Mouse (Mus musculus): Measurements from ENCODE around the gene H2al1a. TPM values are rescaled to one million over a fixed set of nuclear protein-coding genes. Genes with fewer than 3 reads are reported as not detected.
"Not testable (repeated sequence)": the region's sequence is repeated elsewhere in the genome, so short reads cannot be mapped to it uniquely, and the experiment has no call there.

The H2al1a gene
- polyA plus RNA-seq, 1 experiment from 2014 or later = not detected

DNA sequence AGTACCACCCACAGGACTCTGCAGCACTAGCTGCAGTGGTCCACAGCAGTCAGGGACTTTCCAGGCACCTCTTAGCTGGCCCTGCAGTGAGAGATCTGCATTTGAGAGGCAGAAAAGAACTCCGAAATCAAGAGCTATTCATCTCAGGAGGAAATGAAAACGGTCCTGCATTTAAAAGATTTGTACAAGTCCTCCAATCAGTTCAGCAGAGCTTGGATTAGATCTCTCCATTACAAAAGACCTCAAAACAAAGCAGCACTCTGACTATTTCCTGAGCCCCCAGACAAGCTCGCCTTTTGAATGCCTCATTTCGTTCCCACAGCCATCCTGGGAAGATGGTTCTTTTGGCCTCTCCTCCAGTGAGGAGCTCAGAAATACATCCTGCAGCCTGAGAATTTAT is 9.8 kb upstream of the H2al1a start:
- 59% methylated on average over 4 of the region's 4 CpGs for WGBS
- no peaks in the 10 kb centered on the region for H3K9me3 ChIP-seq
- peaks cover 11% of the 10 kb centered on the region; the same call in 1 of the 2 replicates for H3K27me3 ChIP-seq
- no peak overlapping the region for H3K4me3 ChIP-seq
- no peak for ATAC-seq (ENCODE audit: low FRiP score)
- no peaks in the 10 kb centered on the region for H3K36me3 ChIP-seq
- H3K4me2 ChIP-seq = no peak overlapping the region
- no peaks in the 10 kb centered on the region for H3K4me1 ChIP-seq (replicated peaks)
- H3K27ac ChIP-seq = no peak overlapping the region
- no peak overlapping the region for H3K9ac ChIP-seq

DNA sequence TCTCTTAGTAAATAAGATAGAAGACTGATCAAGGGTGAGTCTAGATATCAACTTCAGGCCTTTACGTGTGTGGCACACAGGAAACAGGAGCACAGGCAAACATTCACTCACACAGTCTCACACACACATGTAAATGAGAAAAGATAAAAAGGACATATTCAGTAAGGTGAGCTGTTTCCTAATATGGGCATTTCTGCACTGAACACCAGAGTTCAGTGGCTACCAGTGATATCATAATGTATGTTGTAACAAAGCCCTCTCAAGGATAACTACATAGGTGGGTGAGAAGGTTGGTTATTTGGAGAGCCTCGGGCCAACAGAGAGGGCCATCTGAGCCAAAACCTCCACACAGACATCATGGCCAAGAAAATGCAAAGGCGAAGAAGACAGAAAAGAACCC is 3.1 kb downstream of the H2al1a start, which contains the start of gene H2al1b:
TSS of gene H2al1b (plus strand) at position 301 of the 400 bp plus-strand sequence.
- H3K4me1 ChIP-seq (replicated peaks); H3K27ac ChIP-seq; H3K36me3 ChIP-seq; H3K9ac ChIP-seq; H3K4me3 ChIP-seq; H3K9me3 ChIP-seq; H3K4me2 ChIP-seq; ATAC-seq (ENCODE audit: low FRiP score); H3K27me3 ChIP-seq: not testable (repeated sequence)
- 89% methylated on average over 1 of the region's 3 CpGs for WGBS

DNA sequence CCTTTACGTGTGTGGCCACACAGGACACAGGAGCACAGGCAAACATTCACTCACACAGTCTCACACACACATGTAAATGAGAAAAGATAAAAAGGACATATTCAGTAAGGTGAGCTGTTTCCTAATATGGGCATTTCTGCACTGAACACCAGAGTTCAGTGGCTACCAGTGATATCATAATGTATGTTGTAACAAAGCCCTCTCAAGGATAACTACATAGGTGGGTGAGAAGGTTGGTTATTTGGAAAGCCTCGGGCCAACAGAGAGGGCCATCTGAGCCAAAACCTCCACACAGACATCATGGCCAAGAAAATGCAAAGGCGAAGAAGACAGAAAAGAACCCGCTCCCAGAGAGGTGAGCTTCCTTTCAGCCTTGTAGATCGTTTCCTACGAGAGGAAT is 6.3 kb downstream of the H2al1a start, which contains the start of gene H2al1c:
TSS of gene H2al1c (plus strand) at position 301 of the 400 bp plus-strand sequence.
- not testable (repeated sequence) for ATAC-seq (ENCODE audit: low FRiP score); H3K4me3 ChIP-seq; H3K4me2 ChIP-seq; H3K27me3 ChIP-seq; H3K36me3 ChIP-seq; H3K9me3 ChIP-seq; H3K4me1 ChIP-seq (replicated peaks); H3K27ac ChIP-seq; H3K9ac ChIP-seq
- WGBS = 100% methylated on average over 1 of the region's 6 CpGs

DNA sequence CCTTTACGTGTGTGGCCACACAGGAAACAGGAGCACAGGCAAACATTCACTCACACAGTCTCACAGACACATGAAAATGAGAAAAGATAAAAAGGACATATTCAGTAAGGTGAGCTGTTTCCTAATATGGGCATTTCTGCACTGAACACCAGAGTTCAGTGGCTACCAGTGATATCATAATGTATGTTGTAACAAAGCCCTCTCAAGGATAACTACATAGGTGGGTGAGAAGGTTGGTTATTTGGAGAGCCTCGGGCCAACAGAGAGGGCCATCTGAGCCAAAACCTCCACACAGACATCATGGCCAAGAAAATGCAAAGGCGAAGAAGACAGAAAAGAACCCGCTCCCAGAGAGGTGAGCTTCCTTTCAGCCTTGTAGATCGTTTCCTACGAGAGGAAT is 9.5 kb downstream of the H2al1a start, which contains the start of gene H2al1d:
TSS of gene H2al1d (plus strand) at position 301 of the 400 bp plus-strand sequence.
- WGBS = no CpG with 5 or more reads among the region's 6 CpGs
- H3K9ac ChIP-seq; H3K4me1 ChIP-seq (replicated peaks); H3K36me3 ChIP-seq; H3K4me3 ChIP-seq; H3K27me3 ChIP-seq; H3K27ac ChIP-seq; H3K4me2 ChIP-seq; ATAC-seq (ENCODE audit: low FRiP score); H3K9me3 ChIP-seq: not testable (repeated sequence)

DNA sequence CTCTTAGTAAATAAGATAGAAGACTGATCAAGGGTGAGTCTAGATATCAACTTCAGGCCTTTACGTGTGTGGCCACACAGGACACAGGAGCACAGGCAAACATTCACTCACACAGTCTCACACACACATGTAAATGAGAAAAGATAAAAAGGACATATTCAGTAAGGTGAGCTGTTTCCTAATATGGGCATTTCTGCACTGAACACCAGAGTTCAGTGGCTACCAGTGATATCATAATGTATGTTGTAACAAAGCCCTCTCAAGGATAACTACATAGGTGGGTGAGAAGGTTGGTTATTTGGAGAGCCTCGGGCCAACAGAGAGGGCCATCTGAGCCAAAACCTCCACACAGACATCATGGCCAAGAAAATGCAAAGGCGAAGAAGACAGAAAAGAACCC is 12.6 kb downstream of the H2al1a start, which contains the start of gene H2al1e:
TSS of gene H2al1e (plus strand) at position 301 of the 400 bp plus-strand sequence.
- H3K36me3 ChIP-seq; H3K27me3 ChIP-seq; H3K4me2 ChIP-seq; H3K9me3 ChIP-seq; H3K27ac ChIP-seq; H3K4me3 ChIP-seq; H3K9ac ChIP-seq; ATAC-seq (ENCODE audit: low FRiP score); H3K4me1 ChIP-seq (replicated peaks): not testable (repeated sequence)
- no CpG with 5 or more reads among the region's 3 CpGs for WGBS

DNA sequence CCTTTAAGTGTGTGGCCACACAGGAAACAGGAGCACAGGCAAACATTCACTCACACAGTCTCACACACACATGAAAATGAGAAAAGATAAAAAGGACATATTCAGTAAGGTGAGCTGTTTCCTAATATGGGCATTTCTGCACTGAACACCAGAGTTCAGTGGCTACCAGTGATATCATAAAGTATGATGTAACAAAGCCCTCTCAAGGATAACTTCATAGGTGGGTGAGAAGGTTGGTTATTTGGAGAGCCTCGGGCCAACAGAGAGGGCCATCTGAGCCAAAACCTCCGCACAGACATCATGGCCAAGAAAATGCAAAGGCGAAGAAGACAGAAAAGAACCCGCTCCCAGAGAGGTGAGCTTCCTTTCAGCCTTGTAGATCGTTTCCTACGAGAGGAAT is 15.8 kb downstream of the H2al1a start, which contains the start of gene H2al1f:
TSS of gene H2al1f (plus strand) at position 301 of the 400 bp plus-strand sequence.
- H3K9me3 ChIP-seq; H3K4me2 ChIP-seq; H3K27me3 ChIP-seq; H3K27ac ChIP-seq; H3K9ac ChIP-seq; ATAC-seq (ENCODE audit: low FRiP score); H3K4me3 ChIP-seq; H3K36me3 ChIP-seq; H3K4me1 ChIP-seq (replicated peaks): not testable (repeated sequence)
- WGBS = no CpG with 5 or more reads among the region's 6 CpGs

DNA sequence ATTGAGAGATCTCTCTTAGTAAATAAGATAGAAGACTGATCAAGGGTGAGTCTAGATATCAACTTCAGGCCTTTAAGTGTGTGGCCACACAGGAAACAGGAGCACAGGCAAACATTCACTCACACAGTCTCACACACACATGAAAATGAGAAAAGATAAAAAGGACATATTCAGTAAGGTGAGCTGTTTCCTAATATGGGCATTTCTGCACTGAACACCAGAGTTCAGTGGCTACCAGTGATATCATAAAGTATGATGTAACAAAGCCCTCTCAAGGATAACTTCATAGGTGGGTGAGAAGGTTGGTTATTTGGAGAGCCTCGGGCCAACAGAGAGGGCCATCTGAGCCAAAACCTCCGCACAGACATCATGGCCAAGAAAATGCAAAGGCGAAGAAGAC is 18.9 kb downstream of the H2al1a start, which contains the start of gene H2al1g:
TSS of gene H2al1g (plus strand) at position 301 of the 400 bp plus-strand sequence.
- H3K9ac ChIP-seq; H3K27me3 ChIP-seq; ATAC-seq (ENCODE audit: low FRiP score); H3K4me2 ChIP-seq; H3K4me3 ChIP-seq; H3K9me3 ChIP-seq; H3K4me1 ChIP-seq (replicated peaks); H3K36me3 ChIP-seq; H3K27ac ChIP-seq: not testable (repeated sequence)
- WGBS = no CpG with 5 or more reads among the region's 3 CpGs

DNA sequence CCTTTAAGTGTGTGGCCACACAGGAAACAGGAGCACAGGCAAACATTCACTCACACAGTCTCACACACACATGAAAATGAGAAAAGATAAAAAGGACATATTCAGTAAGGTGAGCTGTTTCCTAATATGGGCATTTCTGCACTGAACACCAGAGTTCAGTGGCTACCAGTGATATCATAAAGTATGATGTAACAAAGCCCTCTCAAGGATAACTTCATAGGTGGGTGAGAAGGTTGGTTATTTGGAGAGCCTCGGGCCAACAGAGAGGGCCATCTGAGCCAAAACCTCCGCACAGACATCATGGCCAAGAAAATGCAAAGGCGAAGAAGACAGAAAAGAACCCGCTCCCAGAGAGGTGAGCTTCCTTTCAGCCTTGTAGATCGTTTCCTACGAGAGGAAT is 22.1 kb downstream of the H2al1a start, which contains the start of gene H2al1h:
TSS of gene H2al1h (plus strand) at position 301 of the 400 bp plus-strand sequence.
- H3K4me3 ChIP-seq; H3K36me3 ChIP-seq; H3K27me3 ChIP-seq; H3K27ac ChIP-seq; H3K4me1 ChIP-seq (replicated peaks); H3K4me2 ChIP-seq; H3K9me3 ChIP-seq; H3K9ac ChIP-seq; ATAC-seq (ENCODE audit: low FRiP score): not testable (repeated sequence)
- no CpG with 5 or more reads among the region's 6 CpGs for WGBS

DNA sequence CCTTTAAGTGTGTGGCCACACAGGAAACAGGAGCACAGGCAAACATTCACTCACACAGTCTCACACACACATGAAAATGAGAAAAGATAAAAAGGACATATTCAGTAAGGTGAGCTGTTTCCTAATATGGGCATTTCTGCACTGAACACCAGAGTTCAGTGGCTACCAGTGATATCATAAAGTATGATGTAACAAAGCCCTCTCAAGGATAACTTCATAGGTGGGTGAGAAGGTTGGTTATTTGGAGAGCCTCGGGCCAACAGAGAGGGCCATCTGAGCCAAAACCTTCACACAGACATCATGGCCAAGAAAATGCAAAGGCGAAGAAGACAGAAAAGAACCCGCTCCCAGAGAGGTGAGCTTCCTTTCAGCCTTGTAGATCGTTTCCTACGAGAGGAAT is 25.3 kb downstream of the H2al1a start, which contains the start of gene H2al1i:
TSS of gene H2al1i (plus strand) at position 301 of the 400 bp plus-strand sequence.
- H3K9me3 ChIP-seq; H3K27ac ChIP-seq; H3K36me3 ChIP-seq; H3K4me1 ChIP-seq (replicated peaks); H3K9ac ChIP-seq; ATAC-seq (ENCODE audit: low FRiP score); H3K4me3 ChIP-seq; H3K4me2 ChIP-seq; H3K27me3 ChIP-seq: not testable (repeated sequence)
- WGBS = 84% methylated on average over 2 of the region's 5 CpGs

DNA sequence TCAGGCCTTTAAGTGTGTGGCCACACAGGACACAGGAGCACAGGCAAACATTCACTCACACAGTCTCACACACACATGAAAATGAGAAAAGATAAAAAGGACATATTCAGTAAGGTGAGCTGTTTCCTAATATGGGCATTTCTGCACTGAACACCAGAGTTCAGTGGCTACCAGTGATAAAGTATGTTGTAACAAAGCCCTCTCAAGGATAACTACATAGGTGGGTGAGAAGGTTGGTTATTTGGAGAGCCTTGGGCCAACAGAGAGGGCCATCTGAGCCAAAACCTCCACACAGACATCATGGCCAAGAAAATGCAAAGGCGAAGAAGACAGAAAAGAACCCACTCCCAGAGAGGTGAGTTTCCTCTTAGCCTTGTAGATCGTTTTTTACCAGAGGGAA is 28.5 kb downstream of the H2al1a start, which contains the start of gene H2al1j:
TSS of gene H2al1j (plus strand) at position 301 of the 400 bp plus-strand sequence.
- not testable (repeated sequence) for H3K4me3 ChIP-seq; H3K36me3 ChIP-seq; H3K4me1 ChIP-seq (replicated peaks); H3K4me2 ChIP-seq; H3K27me3 ChIP-seq; H3K9ac ChIP-seq; H3K9me3 ChIP-seq; ATAC-seq (ENCODE audit: low FRiP score); H3K27ac ChIP-seq
- WGBS = 87% methylated on average over 2 of the region's 2 CpGs

DNA sequence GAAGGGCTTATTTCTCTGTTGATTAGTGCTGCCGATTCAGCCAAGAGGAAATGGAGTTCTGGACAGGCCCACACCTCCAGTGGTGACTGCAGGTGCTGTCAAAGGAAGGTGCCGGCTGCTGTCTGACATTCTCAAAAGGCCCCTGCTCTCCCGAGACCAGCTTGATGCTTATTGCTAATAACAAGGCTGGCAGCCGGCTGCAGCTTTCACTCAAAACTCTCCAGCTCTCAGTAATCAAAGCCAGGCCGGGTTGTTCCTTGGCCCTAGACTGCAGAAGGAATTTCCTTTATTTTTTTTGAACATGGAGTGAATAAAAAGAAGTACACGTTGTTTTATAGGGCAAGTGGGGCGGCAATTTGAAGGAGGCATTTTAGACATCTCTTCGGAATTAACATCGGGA is 46.7 kb downstream of the H2al1a start:
- no peaks in the 10 kb centered on the region for H3K36me3 ChIP-seq
- H3K27me3 ChIP-seq = no peaks in the 10 kb centered on the region
- H3K27ac ChIP-seq = no peak overlapping the region
- H3K9me3 ChIP-seq = no peaks in the 10 kb centered on the region
- no peak overlapping the region for H3K4me3 ChIP-seq
- 61% methylated on average over 9 of the region's 9 CpGs for whole genome bisulfite sequencing
- ATAC-seq (ENCODE audit: low FRiP score) = no peak
- H3K4me1 ChIP-seq (replicated peaks) = peaks cover 5% of the 10 kb centered on the region; the same call in 1 of the 2 replicates
- no peak overlapping the region for H3K9ac ChIP-seq
- no peak overlapping the region for H3K4me2 ChIP-seq

DNA sequence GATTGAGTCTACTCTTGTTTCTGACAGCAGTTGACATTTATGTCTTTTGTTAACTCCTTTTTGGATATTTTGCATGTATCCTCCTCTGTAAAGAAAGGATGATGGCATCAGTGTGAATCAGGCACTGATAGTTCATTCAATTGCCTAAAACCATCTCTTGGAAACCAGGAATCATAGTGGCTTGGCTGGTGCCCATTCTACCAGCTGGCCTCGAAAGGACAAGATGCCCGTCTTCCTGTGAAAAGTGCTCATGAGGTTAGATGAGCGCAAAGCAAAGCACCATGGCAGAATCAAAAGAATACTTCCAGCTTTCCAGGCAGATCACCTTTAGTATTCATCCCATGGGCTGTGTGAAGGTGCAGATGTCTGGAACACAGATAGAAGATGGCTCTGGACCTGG is 47.7 kb downstream of the H2al1a start:
- Histone ChIP-seq H3K4me2 (no peak overlapping the region), H3K27ac (no peak overlapping the region), H3K36me3 (no peaks in the 10 kb centered on the region), H3K4me3 (no peak overlapping the region), H3K9me3 (no peaks in the 10 kb centered on the region), H3K9ac (no peak overlapping the region), H3K27me3 (no peaks in the 10 kb centered on the region), H3K4me1 (replicated peaks) (peaks cover 5% of the 10 kb centered on the region; the same call in 1 of the 2 replicates)
- ATAC-seq (ENCODE audit: low FRiP score) = no peak
- WGBS = 93% methylated on average over 3 of the region's 3 CpGs

Data from hindbrain, embryonic 13.5 days (tissue).